Mouse (Mus musculus): ENCODE results near the gene Tpst1. TPM values are rescaled to one million over a fixed set of nuclear protein-coding genes. Genes with fewer than 3 reads are reported as not detected.
A peak's percentile ranks its signal among the peaks of the same experiment; 100 is the strongest.

The Tpst1 gene
- polyA plus RNA-seq, 1 experiment: 44.9 TPM

DNA sequence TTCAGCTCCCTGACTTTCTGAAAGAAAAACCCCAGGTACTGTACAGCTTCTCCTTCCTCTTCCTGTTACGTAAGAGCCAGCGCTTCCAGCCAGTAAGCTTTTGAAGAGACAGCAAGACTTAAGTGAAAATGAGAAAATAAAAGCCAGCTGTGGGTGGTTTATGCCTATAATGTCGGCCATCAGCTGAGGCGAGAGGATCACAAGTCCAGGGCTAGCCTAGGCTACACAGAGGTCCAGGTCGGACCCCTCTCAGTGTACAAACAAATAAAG is 56.3 kb downstream of the Tpst1 start:
- TF ChIP-seq POLR2A (IDR thresholded peaks at IDR 0.05; ENCODE audit: low read depth, low read length): no peak
- no peak for TF ChIP-seq CTCF (IDR thresholded peaks at IDR 0.05; ENCODE audit: borderline replicate concordance, insufficient read depth, low read length)
- Histone ChIP-seq H3K4me1 (ENCODE audit: control insufficient read depth, insufficient read depth, low read length) (no peaks in the 10 kb centered on the region; the same call in 1 of the 2 replicates), H3K4me3 (ENCODE audit: insufficient read depth, low read length) (no peak overlapping the region), H3K27ac (ENCODE audit: insufficient read depth, low read length) (no peak overlapping the region)

DNA sequence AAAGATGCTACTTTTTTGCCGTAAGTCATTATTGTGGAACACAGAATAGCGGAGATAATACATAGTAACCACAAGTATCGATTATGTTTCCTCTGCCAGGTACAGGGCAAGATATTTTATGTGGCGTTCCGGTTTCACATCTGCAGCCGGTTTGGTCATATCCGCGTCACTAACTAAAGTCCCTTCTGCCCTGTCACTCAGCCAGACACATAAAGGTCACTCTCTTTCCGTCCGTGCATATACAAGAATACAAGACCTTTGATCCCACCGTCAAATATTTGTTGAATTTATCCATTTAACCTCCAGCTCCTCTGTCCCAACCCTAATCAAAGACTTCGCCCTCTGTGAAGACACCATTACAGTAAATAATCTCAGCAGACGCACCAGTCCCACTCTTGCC is 63.5 kb downstream of the Tpst1 start:
- Histone ChIP-seq H3K4me1 (ENCODE audit: control insufficient read depth, insufficient read depth, low read length) (peaks cover 4% of the 10 kb centered on the region), H3K4me3 (ENCODE audit: insufficient read depth, low read length) (no peak overlapping the region), H3K27ac (ENCODE audit: insufficient read depth, low read length) (no peak overlapping the region)
- TF ChIP-seq CTCF (IDR thresholded peaks at IDR 0.05; ENCODE audit: borderline replicate concordance, insufficient read depth, low read length) (no peak), POLR2A (IDR thresholded peaks at IDR 0.05; ENCODE audit: low read depth, low read length) (no peak)

DNA sequence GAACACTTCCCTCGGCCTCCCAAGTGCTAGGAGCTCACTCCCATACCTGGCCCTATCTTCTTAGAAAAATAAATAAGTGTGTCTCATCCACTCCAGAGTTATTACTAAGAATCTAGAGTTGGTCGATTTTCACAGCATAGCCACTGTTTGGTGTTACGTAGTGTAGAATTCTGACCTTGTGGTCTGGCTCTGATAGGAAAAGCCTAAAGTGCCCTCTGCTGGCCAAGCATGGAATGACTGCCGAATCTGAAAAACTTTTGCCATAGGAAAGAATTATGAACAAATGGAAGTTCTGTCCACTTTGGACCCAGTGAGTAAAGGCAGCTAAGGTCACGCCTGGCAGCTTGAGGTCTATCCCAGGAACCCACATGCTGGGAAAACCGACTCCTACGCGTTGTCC is 66.3 kb downstream of the Tpst1 start:
- peaks cover 7% of the 10 kb centered on the region for H3K4me1 ChIP-seq (ENCODE audit: control insufficient read depth, insufficient read depth, low read length)
- no peak overlapping the region for H3K4me3 ChIP-seq (ENCODE audit: insufficient read depth, low read length)
- TF ChIP-seq POLR2A (IDR thresholded peaks at IDR 0.05; ENCODE audit: low read depth, low read length) (no peak), CTCF (IDR thresholded peaks at IDR 0.05; ENCODE audit: borderline replicate concordance, insufficient read depth, low read length) (no peak)
- no peak overlapping the region for H3K27ac ChIP-seq (ENCODE audit: insufficient read depth, low read length)

DNA sequence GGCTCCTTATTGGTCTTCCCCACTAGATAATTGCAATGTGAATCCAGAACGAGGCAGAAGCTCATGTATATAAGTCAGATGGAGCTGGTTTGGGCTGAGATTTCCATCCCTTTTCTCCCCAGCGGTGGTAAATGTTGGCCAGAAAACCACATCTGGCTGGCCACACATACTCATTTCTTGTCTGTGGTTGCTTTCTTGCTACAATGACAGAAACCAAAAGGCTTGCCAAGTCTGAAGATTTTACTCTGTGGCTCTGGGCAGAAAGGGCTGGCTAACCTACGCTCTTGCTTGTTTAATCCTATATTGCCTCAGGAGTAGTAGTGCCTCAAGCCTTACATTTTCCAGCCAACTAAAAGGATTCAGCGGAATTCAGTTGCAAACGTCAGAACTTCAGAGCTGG is 68.0 kb downstream of the Tpst1 start:
- no peak for TF ChIP-seq CTCF (IDR thresholded peaks at IDR 0.05; ENCODE audit: borderline replicate concordance, insufficient read depth, low read length)
- TF ChIP-seq POLR2A (IDR thresholded peaks at IDR 0.05; ENCODE audit: low read depth, low read length): no peak
- Histone ChIP-seq H3K4me1 (ENCODE audit: control insufficient read depth, insufficient read depth, low read length) (peaks cover 12% of the 10 kb centered on the region), H3K4me3 (ENCODE audit: insufficient read depth, low read length) (no peak overlapping the region), H3K27ac (ENCODE audit: insufficient read depth, low read length) (peak overlapping the region; percentile 71)

DNA sequence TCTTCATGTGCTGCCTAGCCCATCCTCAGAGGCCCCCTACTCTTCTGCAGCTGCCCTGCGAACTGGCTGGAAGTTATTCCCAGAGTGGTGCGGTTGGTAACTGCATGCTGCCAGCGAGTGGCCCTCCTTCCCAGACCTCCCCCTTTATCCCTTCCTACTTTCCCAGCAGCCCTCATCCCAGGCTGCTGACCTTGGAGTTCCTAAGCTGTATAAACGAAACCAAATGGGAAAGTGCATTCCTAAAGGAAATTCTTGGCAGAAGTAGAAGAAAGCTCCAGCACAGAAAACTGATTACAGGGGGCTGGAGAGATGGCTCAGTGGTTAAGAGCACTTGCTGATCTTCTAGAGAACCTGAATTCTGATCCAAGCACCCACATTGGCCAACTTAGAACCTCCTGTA is 68.9 kb downstream of the Tpst1 start:
- H3K4me1 ChIP-seq (ENCODE audit: control insufficient read depth, insufficient read depth, low read length): peaks cover 12% of the 10 kb centered on the region
- TF ChIP-seq POLR2A (IDR thresholded peaks at IDR 0.05; ENCODE audit: low read depth, low read length): peak; percentile 45; the same call in 1 of the 2 replicates
- TF ChIP-seq CTCF (IDR thresholded peaks at IDR 0.05; ENCODE audit: borderline replicate concordance, insufficient read depth, low read length): no peak
- peak overlapping the region; percentile 71 for H3K27ac ChIP-seq (ENCODE audit: insufficient read depth, low read length)
- H3K4me3 ChIP-seq (ENCODE audit: insufficient read depth, low read length): no peak overlapping the region

DNA sequence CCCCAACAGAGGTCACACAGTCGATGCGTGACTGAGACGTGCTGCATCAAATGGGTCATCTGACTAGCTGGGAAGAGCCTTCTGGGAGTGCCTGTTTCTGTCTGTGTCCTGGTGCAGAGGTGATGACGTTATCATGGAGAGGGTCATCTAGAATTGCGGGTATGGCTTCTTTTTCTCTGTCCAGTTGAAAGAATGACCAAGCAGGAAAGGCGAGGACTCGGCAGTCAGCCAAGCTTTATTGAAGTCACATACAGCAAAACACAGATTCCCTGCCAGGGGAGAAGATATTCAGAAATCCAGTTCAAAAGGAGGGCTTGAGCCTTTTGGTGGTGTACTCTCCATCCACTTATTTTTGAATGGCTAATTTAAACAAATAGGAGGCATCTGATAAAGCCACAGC is 70.0 kb downstream of the Tpst1 start:
- Histone ChIP-seq H3K4me3 (ENCODE audit: insufficient read depth, low read length) (no peak overlapping the region), H3K4me1 (ENCODE audit: control insufficient read depth, insufficient read depth, low read length) (peaks cover 12% of the 10 kb centered on the region), H3K27ac (ENCODE audit: insufficient read depth, low read length) (no peak overlapping the region)
- TF ChIP-seq CTCF (IDR thresholded peaks at IDR 0.05; ENCODE audit: borderline replicate concordance, insufficient read depth, low read length): no peak

DNA sequence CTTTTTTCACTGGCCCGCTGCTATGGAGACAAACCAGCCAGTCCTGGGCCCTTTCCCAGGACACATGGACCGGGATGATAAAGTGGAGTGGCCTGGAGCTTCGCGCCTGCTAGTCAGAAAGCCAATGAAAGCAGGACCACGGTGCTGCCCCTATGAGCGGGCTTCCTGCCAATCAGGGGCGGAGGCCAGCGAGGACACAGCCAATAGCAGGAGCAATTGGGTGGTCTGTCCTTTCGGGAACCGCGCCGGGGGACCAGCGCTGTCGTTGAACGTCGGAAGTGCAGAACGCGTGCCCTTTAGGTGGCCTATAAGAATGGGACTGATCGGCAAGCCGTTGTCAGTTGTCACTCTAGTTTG is 70.8 kb downstream of the Tpst1 start:
- Histone ChIP-seq H3K4me1 (ENCODE audit: control insufficient read depth, insufficient read depth, low read length) (peaks cover 12% of the 10 kb centered on the region), H3K27ac (ENCODE audit: insufficient read depth, low read length) (peak overlapping the region; percentile 7; the same call in 1 of the 2 replicates), H3K4me3 (ENCODE audit: insufficient read depth, low read length) (peak overlapping the region; percentile 30)
- no peak for TF ChIP-seq POLR2A (IDR thresholded peaks at IDR 0.05; ENCODE audit: low read depth, low read length)
- TF ChIP-seq CTCF (IDR thresholded peaks at IDR 0.05; ENCODE audit: borderline replicate concordance, insufficient read depth, low read length): no peak

DNA sequence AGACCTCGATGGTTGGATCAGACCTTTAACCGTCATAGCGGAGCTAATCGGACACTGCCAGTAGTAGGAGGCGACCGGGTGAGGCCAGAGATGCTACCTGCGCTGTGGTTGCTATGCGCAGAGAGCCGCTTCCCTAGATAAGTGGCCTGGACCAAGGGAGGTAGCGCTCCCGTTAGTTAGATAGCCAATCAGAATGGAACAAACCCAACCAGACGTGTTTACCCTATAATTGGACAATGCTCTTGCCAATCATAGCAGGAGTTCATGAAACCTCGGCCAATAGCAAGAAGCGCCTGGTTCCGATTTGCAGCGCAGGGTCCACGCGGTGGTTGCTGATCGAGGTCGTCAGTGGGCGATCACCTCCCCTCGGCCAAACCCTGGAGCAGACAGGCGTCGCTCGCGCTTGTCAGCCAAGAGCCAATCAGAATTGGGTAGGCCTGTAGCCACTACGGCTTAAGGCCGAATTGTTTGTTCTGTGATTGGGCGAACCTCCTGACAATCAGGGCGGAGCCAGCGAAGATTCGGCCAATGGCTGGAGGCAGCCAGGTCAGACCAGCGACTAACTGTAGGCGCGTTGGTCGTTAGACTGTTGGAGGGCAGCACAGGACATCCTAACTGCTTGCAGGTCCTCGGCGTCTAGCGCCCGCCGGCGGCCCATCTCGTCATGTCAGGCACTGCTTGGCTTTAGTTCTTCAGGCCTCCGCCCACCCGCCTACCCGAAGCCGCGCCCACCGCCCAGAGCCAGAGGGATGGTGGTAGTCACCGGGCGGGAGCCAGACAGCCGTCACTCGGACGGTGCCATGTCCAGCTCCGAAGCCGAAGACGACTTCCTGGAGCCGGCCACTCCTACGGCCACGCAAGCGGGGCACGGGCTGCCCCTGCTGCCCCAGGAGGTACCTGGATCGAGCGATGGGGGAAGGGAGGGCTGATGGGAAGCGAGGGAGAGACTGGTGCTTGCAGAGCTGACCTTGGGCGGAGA is 71.5 kb downstream of the Tpst1 start, which contains the start of gene Kctd7:
Kctd7 (plus strand) TSS at position 528 of the 979 bp plus-strand sequence.
- peak; percentile 71 for TF ChIP-seq POLR2A (IDR thresholded peaks at IDR 0.05; ENCODE audit: low read depth, low read length)
- TF ChIP-seq CTCF (IDR thresholded peaks at IDR 0.05; ENCODE audit: borderline replicate concordance, insufficient read depth, low read length): 0 out of 2 replicates have a peak, but pooled peaks have one; percentile 27
- H3K27ac ChIP-seq (ENCODE audit: insufficient read depth, low read length): peak within 1 kb of the TSS; percentile 38
- H3K4me3 ChIP-seq (ENCODE audit: insufficient read depth, low read length): peak within 1 kb of the TSS; percentile 63
- H3K4me1 ChIP-seq (ENCODE audit: control insufficient read depth, insufficient read depth, low read length): peaks cover 12% of the 10 kb centered on the region

- peaks cover 12% of the 10 kb centered on the region for H3K4me1 ChIP-seq (ENCODE audit: control insufficient read depth, insufficient read depth, low read length)
- peak overlapping the region; percentile 63; the same call in 1 of the 2 replicates for H3K4me3 ChIP-seq (ENCODE audit: insufficient read depth, low read length)
- H3K27ac ChIP-seq (ENCODE audit: insufficient read depth, low read length): no peak overlapping the region
- TF ChIP-seq POLR2A (IDR thresholded peaks at IDR 0.05; ENCODE audit: low read depth, low read length) (no peak), CTCF (IDR thresholded peaks at IDR 0.05; ENCODE audit: borderline replicate concordance, insufficient read depth, low read length) (no peak)
Observed at GRCm38 (mm10) chr5:130145961-130146360, 72.8 kb downstream of the Tpst1 start.

DNA sequence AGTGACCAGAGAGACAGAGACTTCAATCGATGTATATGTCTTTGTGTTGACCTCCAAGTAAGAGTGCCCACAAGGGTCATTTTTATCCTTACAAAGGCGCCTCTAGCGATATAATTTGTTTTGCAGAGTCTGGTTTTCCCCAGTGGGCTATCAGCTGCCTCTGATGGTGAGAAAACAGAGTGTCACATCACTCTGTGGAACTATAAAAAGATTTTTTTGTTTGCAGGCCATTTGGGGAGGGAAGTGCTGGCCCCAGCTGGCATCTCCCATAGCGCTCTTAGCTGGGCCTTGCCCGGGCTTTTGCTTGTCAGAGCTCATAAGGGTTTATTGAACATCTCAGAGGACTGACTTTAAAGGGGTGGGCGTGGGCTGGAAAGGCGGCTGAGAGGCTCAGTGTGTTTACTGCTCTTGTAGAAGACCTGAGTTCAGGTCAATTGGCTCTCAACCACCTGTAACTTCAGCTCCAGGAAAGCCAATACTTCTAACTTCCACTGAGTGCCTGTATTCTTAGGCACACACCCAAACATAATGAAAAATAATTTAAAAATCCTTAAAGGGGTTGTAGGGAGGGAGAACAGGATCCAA is 76.7 kb downstream of the Tpst1 start:
- Histone ChIP-seq H3K4me3 (ENCODE audit: insufficient read depth, low read length) (no peak overlapping the region), H3K27ac (ENCODE audit: insufficient read depth, low read length) (no peak overlapping the region), H3K4me1 (ENCODE audit: control insufficient read depth, insufficient read depth, low read length) (peaks cover 4% of the 10 kb centered on the region; the same call in 1 of the 2 replicates)
- TF ChIP-seq CTCF (IDR thresholded peaks at IDR 0.05; ENCODE audit: borderline replicate concordance, insufficient read depth, low read length) (no peak), POLR2A (IDR thresholded peaks at IDR 0.05; ENCODE audit: low read depth, low read length) (no peak)
